Mouse (Mus musculus): ENCODE results near the gene Zyg11a.
"Not testable (repeated sequence)": the region's sequence is repeated elsewhere in the genome, so short reads cannot be mapped to it uniquely, and the experiment has no call there.

Gene Zyg11a

GRCm38 (mm10) chr4:108144880-108145279 lies 73.0 kb downstream of the Zyg11a start, which contains the start of gene Scp2:
TSS of gene Scp2 (minus strand) at chr4:108144998.
- DNase-seq (ENCODE audit: low spot score in 2 of 2): no peak

GRCm38 (mm10) chr4:108143778-108144177 lies 74.1 kb downstream of the Zyg11a start:
- DNase-seq (ENCODE audit: low spot score in 2 of 2): no peak

GRCm38 (mm10) chr4:108143178-108143577 lies 74.7 kb downstream of the Zyg11a start:
- DNase-seq (ENCODE audit: low spot score in 2 of 2): not testable (repeated sequence)

DNA sequence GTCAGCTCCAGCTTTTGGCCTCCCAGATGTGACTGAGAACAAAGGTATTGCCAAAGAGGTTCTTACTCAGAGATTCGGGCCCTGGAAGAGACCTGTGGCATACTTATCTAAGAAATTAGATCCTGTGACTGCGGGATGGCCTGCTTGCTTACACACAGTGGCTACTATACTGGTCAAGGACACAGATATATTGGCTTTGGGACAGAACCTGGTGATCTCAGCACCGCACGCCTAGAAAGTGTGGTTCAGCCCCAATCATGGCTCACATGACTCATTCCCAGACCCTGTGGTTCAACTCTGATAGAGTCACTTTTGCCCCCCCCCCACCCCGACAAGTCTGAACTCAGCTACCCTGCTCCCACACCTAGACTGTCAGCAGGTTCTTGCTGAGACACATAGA lies 80.9 kb downstream of the Zyg11a start:
- no peak for DNase-seq (ENCODE audit: low spot score in 2 of 2)
